Mouse (Mus musculus) 3134 (cell line): ENCODE data around the gene Cdk5rap1.
"Not testable (repeated sequence)": the region's sequence is repeated elsewhere in the genome, so short reads cannot be mapped to it uniquely, and the experiment has no call there.

Source experiments
- DNase-seq: peaks from one replicate; pipeline ENCODE4 v3.0.0-alpha.2; 2011; ENCODE audit warnings: low spot score; ENCODE audit not compliant: insufficient read length; ENCODE audit errors: extremely low read depth

Cdk5rap1 gene

DNA sequence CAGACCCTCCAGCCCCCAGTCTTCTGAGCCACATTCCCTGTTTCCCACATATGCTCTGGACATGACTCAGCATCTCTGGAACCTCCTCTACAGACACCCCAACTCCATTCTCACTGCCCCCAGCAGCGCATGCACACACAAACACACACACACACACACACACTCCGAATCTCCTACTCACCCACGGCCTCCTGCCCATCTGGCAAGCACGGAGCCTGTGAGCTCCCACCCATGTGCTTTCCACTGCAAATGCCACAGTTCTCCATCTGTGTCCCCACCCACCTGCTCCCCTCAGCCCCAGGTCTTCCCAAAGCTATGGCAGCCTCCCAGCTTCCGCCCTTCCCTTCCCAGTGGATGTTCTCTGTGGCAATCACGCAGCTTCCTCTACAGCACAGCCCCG, 6.3 kb upstream of the Cdk5rap1 start:
- peak; percentile 29 for DNase-seq

- DNase-seq = peak; percentile 51
These were observed 2.2 kb upstream of the Cdk5rap1 start for GRCm38 (mm10) chr2:154374807-154375601.

- DNase-seq = no peak
These were observed 1.3 kb upstream of the Cdk5rap1 start for GRCm38 (mm10) chr2:154373961-154374632.

GRCm38 (mm10) chr2:154372151-154372829, 520 bp downstream of the Cdk5rap1 start:
- DNase-seq = peak; percentile 94

DNA sequence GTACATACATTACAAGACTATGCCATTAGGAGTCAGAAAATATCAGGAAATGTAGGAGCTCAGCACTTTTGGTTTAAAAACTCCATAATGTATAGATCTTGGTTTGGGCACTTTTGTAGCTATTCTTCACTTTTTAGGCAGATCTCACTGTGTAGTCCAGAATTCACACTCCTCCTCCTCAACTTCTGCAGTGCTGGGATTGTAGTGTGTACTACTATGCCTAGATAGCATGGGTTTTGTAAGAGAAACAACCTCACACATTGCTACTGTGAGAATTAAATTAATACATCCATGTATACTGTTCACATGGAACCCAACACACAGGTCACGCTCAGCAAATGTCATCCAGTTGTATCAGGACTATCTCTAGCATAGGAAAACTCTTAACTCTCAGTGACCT, 5.3 kb downstream of the Cdk5rap1 start:
- DNase-seq = no peak

GRCm38 (mm10) chr2:154354000-154354425, 18.8 kb downstream of the Cdk5rap1 start:
- not testable (repeated sequence) for DNase-seq

DNA sequence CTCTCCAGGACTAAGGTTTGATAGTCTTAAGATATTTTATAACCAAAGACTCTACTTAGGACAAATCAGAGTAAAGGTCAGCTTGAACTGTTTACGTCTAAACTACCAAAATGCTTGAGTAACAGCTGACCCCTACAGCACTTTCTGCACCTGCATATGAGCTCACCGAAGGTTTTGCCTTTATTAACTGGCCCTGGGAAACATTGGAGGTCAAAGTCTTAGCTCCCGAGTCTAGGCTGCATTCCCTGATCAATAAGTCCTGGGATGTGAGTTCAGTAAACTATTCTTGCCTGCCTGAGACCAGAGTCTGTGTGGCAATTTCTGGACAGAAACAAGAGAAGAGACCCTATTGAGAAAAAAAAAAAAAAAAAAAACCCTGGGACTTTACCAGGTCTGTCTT, 24.7 kb downstream of the Cdk5rap1 start:
- no peak for DNase-seq

DNA sequence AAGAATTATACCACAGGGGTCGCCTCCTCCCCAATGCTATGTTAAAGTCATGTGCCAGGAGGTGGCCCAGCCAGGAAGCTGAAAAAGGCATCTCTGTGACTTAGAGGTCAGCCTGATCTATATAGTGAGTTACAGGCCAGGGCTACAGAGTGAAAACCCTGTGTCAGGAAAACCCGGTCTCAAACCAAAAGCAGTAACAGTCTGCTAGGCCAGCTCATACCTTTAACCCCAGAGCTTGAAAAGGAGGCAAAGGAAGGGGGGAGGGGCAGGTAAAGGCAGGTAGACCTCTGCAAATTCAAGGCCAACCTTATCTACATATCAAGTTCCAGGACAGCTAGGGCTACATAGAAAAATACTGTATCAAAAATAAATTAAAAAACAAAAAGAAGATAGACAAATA, 33.5 kb downstream of the Cdk5rap1 start:
- DNase-seq = no peak

GRCm38 (mm10) chr2:154338161-154338560, 34.6 kb downstream of the Cdk5rap1 start:
- DNase-seq = no peak

- no peak for DNase-seq
These were observed 37.2 kb downstream of the Cdk5rap1 start for GRCm38 (mm10) chr2:154335572-154335971.

GRCm38 (mm10) chr2:154326852-154327251, 46.0 kb downstream of the Cdk5rap1 start:
- DNase-seq = no peak

DNA sequence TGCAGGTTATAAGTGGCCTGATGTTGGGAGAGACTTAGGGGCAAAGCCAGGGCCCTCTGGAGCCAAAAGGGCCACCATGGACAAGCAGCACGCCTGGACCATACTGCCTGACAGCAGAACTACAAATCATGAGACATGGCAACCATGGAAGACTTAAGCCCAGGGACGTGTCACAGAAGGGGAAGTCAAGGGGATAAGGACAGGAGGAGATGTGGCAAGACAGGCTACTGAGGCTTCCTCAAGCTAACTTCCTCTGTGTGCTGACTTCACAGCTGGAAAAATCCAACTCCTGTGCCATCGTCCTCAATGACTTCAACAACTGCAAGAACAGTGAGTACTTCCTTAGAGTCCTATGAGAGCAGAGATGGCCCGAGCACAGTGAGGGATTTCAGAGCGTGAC, 59.0 kb downstream of the Cdk5rap1 start:
- not testable (repeated sequence) for DNase-seq

GRCm38 (mm10) chr2:154306927-154307326, 65.9 kb downstream of the Cdk5rap1 start, which contains the start of gene Bpifb9b:
Bpifb9b (plus strand) TSS chr2:154307227.
- not testable (repeated sequence) for DNase-seq

DNA sequence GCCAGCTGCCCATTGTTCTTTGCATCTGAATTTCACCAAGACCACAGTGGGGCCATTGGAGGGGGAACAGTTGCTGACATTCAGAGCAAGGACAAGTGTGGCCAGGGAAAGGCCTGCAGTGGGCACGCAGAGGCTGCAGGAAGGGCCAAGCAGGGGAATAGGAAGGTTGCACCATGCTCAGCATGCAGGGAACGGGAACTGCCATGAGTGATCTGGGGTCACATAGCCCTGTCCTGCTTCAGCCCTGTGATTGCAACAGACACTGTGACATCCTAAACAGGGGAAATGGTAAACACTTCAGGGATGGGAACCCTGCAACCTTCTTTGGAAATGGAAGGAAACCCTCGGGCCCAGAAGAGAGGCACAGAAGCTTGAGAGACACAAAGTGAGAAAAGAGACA, 68.2 kb downstream of the Cdk5rap1 start:
- not testable (repeated sequence) for DNase-seq

DNA sequence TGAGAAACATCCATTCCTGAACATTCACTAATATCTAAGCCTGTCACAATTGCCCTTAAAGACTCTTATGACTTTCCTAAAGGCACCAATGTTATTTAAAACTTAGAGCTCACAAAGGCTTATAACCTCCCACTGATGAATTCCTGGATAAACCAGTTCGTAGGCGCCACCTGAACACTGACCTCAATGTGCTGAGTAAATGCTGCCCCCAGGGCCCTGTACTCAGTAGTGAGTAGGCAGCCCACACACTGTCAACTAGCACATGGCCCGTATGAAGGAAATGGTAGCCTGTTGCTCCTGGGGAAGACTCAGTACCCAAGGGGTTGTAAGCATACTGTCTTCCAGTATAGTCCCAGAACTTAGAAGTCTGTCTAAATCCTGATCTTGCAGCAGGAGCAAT, 71.0 kb downstream of the Cdk5rap1 start:
- DNase-seq = no peak

DNA sequence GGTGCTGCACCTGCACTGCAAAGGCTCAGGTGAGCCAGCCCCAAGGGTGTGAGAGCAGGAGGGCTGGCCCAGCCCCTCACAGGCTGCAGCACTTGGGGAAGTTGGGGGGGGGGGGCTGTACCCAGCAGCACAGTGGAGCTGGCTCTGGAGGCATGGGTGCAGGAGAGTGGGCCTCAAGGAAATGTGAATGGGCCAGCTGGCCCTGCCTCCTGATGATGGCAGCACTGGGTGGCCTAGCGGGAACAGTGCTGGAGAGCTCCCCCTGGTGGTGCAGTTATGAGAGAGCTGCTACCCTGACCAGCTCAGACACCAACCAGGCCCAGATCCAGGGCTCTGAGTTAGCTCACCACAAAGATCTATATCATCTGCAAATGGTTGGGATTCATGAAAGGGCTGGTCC, 72.3 kb downstream of the Cdk5rap1 start:
- peak; percentile 47 for DNase-seq

GRCm38 (mm10) chr2:154294746-154295145, 78.1 kb downstream of the Cdk5rap1 start:
- not testable (repeated sequence) for DNase-seq

DNA sequence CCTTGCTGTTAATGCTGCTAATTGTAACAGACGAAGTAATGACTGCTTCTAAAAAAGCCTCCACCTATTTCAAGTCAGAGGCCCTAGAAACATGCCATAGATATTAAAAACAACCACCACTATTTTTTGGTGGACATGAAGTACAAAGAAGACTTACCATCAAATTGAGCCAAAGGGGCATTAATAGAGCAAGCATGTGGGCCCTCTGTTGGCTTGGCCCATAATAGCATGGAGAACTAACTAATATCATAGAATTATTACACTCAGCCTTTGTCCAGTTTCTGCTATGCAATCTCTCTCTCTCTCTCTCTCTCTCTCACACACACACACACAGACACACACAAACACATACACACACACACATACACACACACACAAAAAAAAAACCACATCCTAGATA, 80.0 kb downstream of the Cdk5rap1 start:
- DNase-seq = no peak

DNA sequence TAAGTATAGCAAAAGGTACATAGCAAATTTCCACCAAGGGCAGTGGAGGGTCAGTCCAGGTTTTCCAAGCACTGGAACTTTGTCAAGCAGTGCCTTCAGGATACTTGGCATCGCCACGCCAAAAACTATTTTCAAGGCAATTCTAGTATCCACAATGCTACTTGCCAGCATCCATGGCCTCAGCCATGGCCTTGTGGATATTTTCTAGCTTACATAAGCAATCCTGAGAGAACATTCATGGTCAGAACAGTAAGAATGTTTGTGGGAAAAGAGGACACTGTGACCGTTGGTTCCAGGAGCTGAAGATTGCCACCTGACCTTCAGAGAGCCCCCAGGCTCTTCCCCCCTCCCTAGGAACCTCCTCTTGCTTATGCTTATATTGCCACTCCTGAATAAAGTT, 80.9 kb downstream of the Cdk5rap1 start:
- not testable (repeated sequence) for DNase-seq
